Mouse (Mus musculus): ENCODE results near the gene Prickle2. TPM values are rescaled to one million over a fixed set of nuclear protein-coding genes. Genes with fewer than 3 reads are reported as not detected.

Prickle2 gene
- polyA plus RNA-seq, 1 experiment = 1.5 TPM

DNA sequence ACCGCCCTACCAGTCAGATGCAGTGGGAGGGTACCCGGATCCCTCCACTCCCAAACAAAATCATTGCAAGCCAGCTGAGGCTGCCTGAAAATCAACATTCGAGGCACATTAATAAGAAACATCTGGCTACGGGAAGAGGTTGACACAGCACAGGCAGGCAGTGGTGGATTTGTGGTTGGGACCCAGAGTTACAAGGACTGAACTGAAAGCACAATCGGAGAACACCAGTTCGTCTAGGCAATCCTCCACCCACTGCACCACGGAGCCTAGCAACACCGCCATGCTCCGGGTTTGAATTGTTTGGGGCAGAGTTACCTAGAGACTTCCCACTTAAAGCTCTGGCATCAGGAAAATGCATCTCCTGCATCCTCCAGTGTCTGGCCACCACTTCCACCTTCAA is 1.1 kb downstream of the Prickle2 start:
- Histone ChIP-seq H3K27me3 (ENCODE audit: control insufficient read depth, insufficient read depth, low read length) (peaks cover 2% of the 10 kb centered on the region; the same call in 1 of the 2 replicates), H3K27ac (ENCODE audit: control insufficient read depth, insufficient read depth, low read depth, low read length) (no peak overlapping the region), H3K4me3 (ENCODE audit: control insufficient read depth, low read depth, low read length) (no peak overlapping the region), H3K36me3 (ENCODE audit: control insufficient read depth, insufficient read depth, low read length) (no peaks in the 10 kb centered on the region), H3K4me1 (ENCODE audit: control insufficient read depth, insufficient read depth, low read length) (peaks cover 12% of the 10 kb centered on the region)
- TF ChIP-seq POLR2A (IDR thresholded peaks at IDR 0.05; ENCODE audit: control insufficient read depth, low read depth, low read length) = no peak
- no peak for TF ChIP-seq CTCF (IDR thresholded peaks at IDR 0.05; ENCODE audit: control insufficient read depth, insufficient read depth, insufficient replicate concordance, low read depth, low read length)

DNA sequence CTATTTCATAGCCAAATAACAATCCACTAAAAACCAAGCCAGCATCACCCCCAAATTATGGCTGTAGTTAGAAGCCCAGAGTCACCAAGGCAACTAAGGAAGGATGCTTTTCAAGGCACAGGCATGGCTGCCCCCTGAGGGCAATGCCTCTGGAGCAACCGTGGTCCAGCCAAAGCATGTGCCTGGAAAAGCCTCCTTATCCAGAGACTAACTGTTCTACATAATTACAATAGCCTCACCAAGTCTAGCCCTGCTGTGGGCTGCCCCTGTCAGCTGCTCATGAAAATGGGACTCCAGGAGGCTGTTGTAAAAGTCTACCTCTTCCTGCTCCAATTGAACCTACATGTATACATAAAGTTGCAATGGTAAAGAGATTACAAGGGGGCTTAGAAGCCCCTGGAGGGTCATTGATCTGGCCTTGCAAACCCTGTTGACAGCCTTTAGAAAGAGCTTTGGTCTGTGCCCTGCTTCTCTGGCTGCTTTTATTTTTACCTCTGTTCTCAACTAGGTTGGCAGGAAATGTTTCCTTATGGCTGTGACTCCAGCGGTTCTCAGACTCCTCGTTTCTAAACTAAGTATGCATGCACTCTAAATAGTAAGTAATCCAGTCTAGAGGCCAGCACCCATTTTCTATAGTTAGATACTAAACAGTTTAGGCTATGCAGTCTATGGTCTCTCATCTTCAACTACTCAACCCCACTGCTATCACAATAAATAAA is 6.3 kb downstream of the Prickle2 start:
- no peaks in the 10 kb centered on the region for H3K36me3 ChIP-seq (ENCODE audit: control insufficient read depth, insufficient read depth, low read length)
- TF ChIP-seq CTCF (IDR thresholded peaks at IDR 0.05; ENCODE audit: control insufficient read depth, insufficient read depth, insufficient replicate concordance, low read depth, low read length) (no peak), POLR2A (IDR thresholded peaks at IDR 0.05; ENCODE audit: control insufficient read depth, low read depth, low read length) (no peak)
- H3K27ac ChIP-seq (ENCODE audit: control insufficient read depth, insufficient read depth, low read depth, low read length) = no peak overlapping the region
- no peaks in the 10 kb centered on the region for H3K4me1 ChIP-seq (ENCODE audit: control insufficient read depth, insufficient read depth, low read length)
- H3K27me3 ChIP-seq (ENCODE audit: control insufficient read depth, insufficient read depth, low read length) = no peaks in the 10 kb centered on the region
- no peak overlapping the region for H3K4me3 ChIP-seq (ENCODE audit: control insufficient read depth, low read depth, low read length)

DNA sequence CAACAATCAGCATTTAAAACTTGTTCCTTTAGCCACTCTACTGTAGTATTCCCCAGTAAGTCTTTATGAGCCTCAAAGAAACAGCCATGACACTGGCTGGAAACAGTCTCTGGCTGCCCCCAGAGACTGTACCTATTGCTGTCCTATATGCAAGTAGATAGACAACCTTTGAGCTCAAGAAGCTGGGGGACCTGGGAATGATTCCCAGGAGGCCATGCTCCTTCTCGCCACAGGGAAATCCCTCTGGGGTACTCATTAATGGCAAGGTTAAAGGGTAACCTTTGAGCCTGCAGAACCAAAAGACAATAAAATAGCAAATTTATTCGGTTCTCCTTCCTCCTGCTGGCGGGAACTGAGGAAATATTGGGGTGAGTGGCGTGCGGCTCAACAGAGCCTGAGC is 8.1 kb downstream of the Prickle2 start:
- Histone ChIP-seq H3K4me1 (ENCODE audit: control insufficient read depth, insufficient read depth, low read length) (no peaks in the 10 kb centered on the region), H3K27me3 (ENCODE audit: control insufficient read depth, insufficient read depth, low read length) (no peaks in the 10 kb centered on the region), H3K4me3 (ENCODE audit: control insufficient read depth, low read depth, low read length) (no peak overlapping the region), H3K36me3 (ENCODE audit: control insufficient read depth, insufficient read depth, low read length) (no peaks in the 10 kb centered on the region), H3K27ac (ENCODE audit: control insufficient read depth, insufficient read depth, low read depth, low read length) (no peak overlapping the region)
- TF ChIP-seq POLR2A (IDR thresholded peaks at IDR 0.05; ENCODE audit: control insufficient read depth, low read depth, low read length) = no peak
- no peak for TF ChIP-seq CTCF (IDR thresholded peaks at IDR 0.05; ENCODE audit: control insufficient read depth, insufficient read depth, insufficient replicate concordance, low read depth, low read length)

DNA sequence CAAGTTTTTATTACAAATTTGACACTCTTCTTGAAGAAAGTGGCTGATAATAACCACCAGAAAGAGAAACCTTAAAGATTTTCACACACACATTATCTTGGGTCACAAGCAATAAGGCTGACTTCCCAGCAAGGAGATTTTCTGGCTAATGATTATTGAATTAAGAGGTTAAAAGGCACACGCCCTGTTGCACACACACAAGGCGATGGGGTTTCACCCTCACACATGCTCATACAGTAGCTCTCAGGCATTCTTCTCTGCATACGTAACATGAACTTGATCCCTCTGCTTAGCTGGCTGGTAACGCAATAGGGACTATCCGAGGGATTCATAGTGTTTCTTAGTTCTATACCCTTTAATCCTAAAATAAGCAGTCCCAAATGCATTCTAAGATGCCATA is 18.6 kb downstream of the Prickle2 start:
- no peaks in the 10 kb centered on the region for H3K27me3 ChIP-seq (ENCODE audit: control insufficient read depth, insufficient read depth, low read length)
- no peak overlapping the region for H3K27ac ChIP-seq (ENCODE audit: control insufficient read depth, insufficient read depth, low read depth, low read length)
- no peaks in the 10 kb centered on the region for H3K36me3 ChIP-seq (ENCODE audit: control insufficient read depth, insufficient read depth, low read length)
- no peak for TF ChIP-seq POLR2A (IDR thresholded peaks at IDR 0.05; ENCODE audit: control insufficient read depth, low read depth, low read length)
- no peak for TF ChIP-seq CTCF (IDR thresholded peaks at IDR 0.05; ENCODE audit: control insufficient read depth, insufficient read depth, insufficient replicate concordance, low read depth, low read length)
- no peak overlapping the region for H3K4me3 ChIP-seq (ENCODE audit: control insufficient read depth, low read depth, low read length)
- no peaks in the 10 kb centered on the region for H3K4me1 ChIP-seq (ENCODE audit: control insufficient read depth, insufficient read depth, low read length)

DNA sequence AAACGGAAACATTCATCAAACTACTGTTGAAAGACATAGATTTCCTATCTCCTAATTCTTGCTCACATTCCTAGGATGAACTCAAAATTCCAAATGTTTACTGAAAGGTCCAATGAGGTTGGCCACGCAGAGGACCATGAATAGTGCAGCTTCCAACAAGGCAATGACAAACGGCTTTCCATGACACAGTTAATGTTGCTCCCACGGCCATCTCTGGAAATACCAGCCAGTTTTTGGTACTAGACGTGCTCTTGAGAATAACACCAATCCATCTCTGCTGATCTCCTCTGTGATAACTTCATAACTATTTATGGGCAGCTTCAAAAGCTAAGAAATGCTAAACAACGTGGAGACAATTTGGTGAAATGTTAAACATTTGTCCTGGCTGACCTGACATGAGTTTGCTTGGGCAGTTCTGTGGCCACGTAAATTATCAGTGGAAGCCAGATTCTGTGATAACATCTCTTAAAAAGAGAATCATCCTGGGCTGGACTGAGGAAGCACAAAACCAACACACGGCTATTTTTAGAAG is 31.5 kb downstream of the Prickle2 start:
- no peaks in the 10 kb centered on the region for H3K4me1 ChIP-seq (ENCODE audit: control insufficient read depth, insufficient read depth, low read length)
- TF ChIP-seq CTCF (IDR thresholded peaks at IDR 0.05; ENCODE audit: control insufficient read depth, insufficient read depth, insufficient replicate concordance, low read depth, low read length) (no peak), POLR2A (IDR thresholded peaks at IDR 0.05; ENCODE audit: control insufficient read depth, low read depth, low read length) (no peak)
- no peaks in the 10 kb centered on the region for H3K27me3 ChIP-seq (ENCODE audit: control insufficient read depth, insufficient read depth, low read length)
- H3K36me3 ChIP-seq (ENCODE audit: control insufficient read depth, insufficient read depth, low read length) = no peaks in the 10 kb centered on the region
- no peak overlapping the region for H3K27ac ChIP-seq (ENCODE audit: control insufficient read depth, insufficient read depth, low read depth, low read length)
- H3K4me3 ChIP-seq (ENCODE audit: control insufficient read depth, low read depth, low read length) = no peak overlapping the region

DNA sequence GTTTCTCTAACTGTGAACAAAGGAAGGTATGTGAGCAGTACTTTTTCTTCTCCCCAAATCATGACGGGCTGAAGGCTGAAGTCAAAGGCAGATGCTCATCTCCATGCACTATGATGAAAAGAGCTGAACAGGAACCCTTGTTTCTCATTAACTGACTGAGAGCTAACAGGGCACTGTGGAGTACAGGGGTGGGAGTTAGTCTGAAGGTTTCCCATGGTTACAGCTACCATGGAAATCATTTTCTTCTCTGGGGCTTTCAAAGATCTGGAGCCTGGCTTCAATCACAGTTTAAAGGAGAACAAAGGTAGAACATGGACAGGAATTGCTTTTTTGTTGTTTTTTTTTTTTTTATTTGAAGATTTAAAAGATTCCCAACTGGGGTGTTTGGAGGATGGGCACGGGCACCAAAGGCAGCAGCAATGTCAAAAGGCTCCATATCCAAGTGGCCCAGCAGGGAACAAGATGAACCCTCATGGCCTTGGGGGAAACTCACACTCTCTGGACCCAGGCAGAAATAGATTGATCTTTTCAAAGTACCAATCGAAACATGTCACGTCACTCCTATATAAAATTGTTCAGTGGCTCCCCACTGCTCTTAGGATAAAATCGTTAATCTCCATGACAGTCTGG is 35.3 kb downstream of the Prickle2 start:
- Histone ChIP-seq H3K27ac (ENCODE audit: control insufficient read depth, insufficient read depth, low read depth, low read length) (no peak overlapping the region), H3K36me3 (ENCODE audit: control insufficient read depth, insufficient read depth, low read length) (no peaks in the 10 kb centered on the region), H3K27me3 (ENCODE audit: control insufficient read depth, insufficient read depth, low read length) (no peaks in the 10 kb centered on the region), H3K4me3 (ENCODE audit: control insufficient read depth, low read depth, low read length) (no peak overlapping the region), H3K4me1 (ENCODE audit: control insufficient read depth, insufficient read depth, low read length) (no peaks in the 10 kb centered on the region)
- TF ChIP-seq CTCF (IDR thresholded peaks at IDR 0.05; ENCODE audit: control insufficient read depth, insufficient read depth, insufficient replicate concordance, low read depth, low read length) (no peak), POLR2A (IDR thresholded peaks at IDR 0.05; ENCODE audit: control insufficient read depth, low read depth, low read length) (no peak)

DNA sequence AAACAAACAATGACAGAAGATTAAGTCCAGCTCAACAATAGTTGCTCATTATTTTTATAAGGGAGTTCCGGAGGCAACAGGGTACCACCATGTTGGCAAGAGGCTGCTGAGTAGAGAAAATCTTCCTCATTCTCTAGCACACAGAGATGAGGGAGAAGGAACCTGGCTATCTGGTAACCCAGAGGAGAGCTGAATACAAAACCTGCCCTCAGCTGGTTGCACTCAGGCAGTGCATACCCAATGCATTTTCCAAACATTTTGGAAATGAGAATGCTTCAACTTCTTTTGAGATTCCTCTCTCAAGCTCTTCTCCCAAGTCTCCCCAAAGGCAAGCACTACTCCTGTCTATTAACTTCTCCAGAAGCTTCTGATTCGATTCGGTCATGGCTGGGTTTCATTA is 36.3 kb downstream of the Prickle2 start:
- no peak overlapping the region for H3K27ac ChIP-seq (ENCODE audit: control insufficient read depth, insufficient read depth, low read depth, low read length)
- no peaks in the 10 kb centered on the region for H3K27me3 ChIP-seq (ENCODE audit: control insufficient read depth, insufficient read depth, low read length)
- no peaks in the 10 kb centered on the region for H3K36me3 ChIP-seq (ENCODE audit: control insufficient read depth, insufficient read depth, low read length)
- no peak for TF ChIP-seq CTCF (IDR thresholded peaks at IDR 0.05; ENCODE audit: control insufficient read depth, insufficient read depth, insufficient replicate concordance, low read depth, low read length)
- no peak for TF ChIP-seq POLR2A (IDR thresholded peaks at IDR 0.05; ENCODE audit: control insufficient read depth, low read depth, low read length)
- H3K4me3 ChIP-seq (ENCODE audit: control insufficient read depth, low read depth, low read length) = no peak overlapping the region
- H3K4me1 ChIP-seq (ENCODE audit: control insufficient read depth, insufficient read depth, low read length) = no peaks in the 10 kb centered on the region

Measured in testis, adult 2 months (tissue).